In genomic region chr16:17759813-17760321, GRCm38 (mm10) we compare ENCODE assay signal across 8 mouse cellular contexts. TPM values are rescaled to one million over a fixed set of nuclear protein-coding genes. Genes with fewer than 3 reads are reported as not detected.
DNase-seq lines count a peak whose midpoint lies in the region; ATAC-seq and TF ChIP-seq lines count a peak whose summit lies in the region.

No protein-coding gene starts in this region.

- WGBS in heart, adult 2 months, result 1% methylated on average over 54 of the region's 54 CpGs
- under 1% methylated on average over 53 of the region's 54 CpGs for WGBS in limb, embryonic 13.5 days
- 1% methylated on average over 54 of the region's 54 CpGs for WGBS in midbrain, embryonic 14.5 days
- WGBS in stomach, postnatal 0 days, result 3% methylated on average over 42 of the region's 54 CpGs

- peak overlapping the region; percentile 66 for H3K4me3 ChIP-seq in heart, adult 2 months
- peak overlapping the region; percentile 77 for H3K4me3 ChIP-seq in limb, embryonic 13.5 days
- peak overlapping the region; percentile 71 for H3K4me3 ChIP-seq in midbrain, embryonic 14.5 days (replicated peaks; ENCODE audit: low read depth, low read length)
- peak overlapping the region; percentile 50 for H3K4me3 ChIP-seq in stomach, postnatal 0 days (ENCODE audit: low read depth, low read length)

- no peaks in the 10 kb centered on the region for H3K9me3 ChIP-seq in limb, embryonic 13.5 days
- no peaks in the 10 kb centered on the region for H3K9me3 ChIP-seq in midbrain, embryonic 14.5 days (ENCODE audit: control insufficient read depth, low read length)
- no peaks in the 10 kb centered on the region for H3K9me3 ChIP-seq in stomach, postnatal 0 days (ENCODE audit: control insufficient read depth, low read length)

- no peak for TF ChIP-seq EP300 in heart, adult 2 months (IDR thresholded peaks at IDR 0.05; ENCODE audit: insufficient read depth, low read depth, low read length)
- TF ChIP-seq EP300 in stomach, postnatal 0 days (optimal IDR thresholded peaks at IDR 0.05), result no peak

- H3K79me2 ChIP-seq in heart, adult 2 months (replicated peaks; ENCODE audit: control insufficient read depth, insufficient read depth, low read length), result no peaks in the 10 kb centered on the region

- H3K4me2 ChIP-seq in limb, embryonic 13.5 days (replicated peaks), result peak overlapping the region; percentile 89
- H3K4me2 ChIP-seq in midbrain, embryonic 14.5 days (ENCODE audit: low read length), result peak overlapping the region; percentile 87
- peak overlapping the region; percentile 88 for H3K4me2 ChIP-seq in stomach, postnatal 0 days (replicated peaks; ENCODE audit: low read depth)

- no peak; the same call in 1 of the 2 replicates for ATAC-seq in limb, embryonic 13.5 days (ENCODE audit: low FRiP score, low read depth)
- ATAC-seq in midbrain, embryonic 14.5 days (ENCODE audit: low FRiP score, low TSS enrichment), result peak; percentile 47
- peak; percentile 18 for ATAC-seq in stomach, postnatal 0 days (ENCODE audit: low FRiP score, low TSS enrichment)

- H3K27me3 ChIP-seq in heart, adult 2 months (ENCODE audit: control insufficient read depth, insufficient read depth, low read length), result no peaks in the 10 kb centered on the region
- H3K27me3 ChIP-seq in limb, embryonic 13.5 days, result no peaks in the 10 kb centered on the region
- no peaks in the 10 kb centered on the region for H3K27me3 ChIP-seq in midbrain, embryonic 14.5 days (ENCODE audit: control insufficient read depth, insufficient read depth, low read length)
- no peaks in the 10 kb centered on the region for H3K27me3 ChIP-seq in stomach, postnatal 0 days (ENCODE audit: control insufficient read depth, insufficient read depth, low read length)

- intact Hi-C loops in heart, adult 2 months (cut with DNase I), result loop anchor here (5.0 kb wide), 2 partner anchors 37 to 52 kb away; partner anchors contain the start of gene Scarf2

- H3K27ac ChIP-seq in heart, adult 2 months, result peak overlapping the region; percentile 57
- H3K27ac ChIP-seq in limb, embryonic 13.5 days, result peak overlapping the region; percentile 73; the same call in 1 of the 2 replicates
- H3K27ac ChIP-seq in midbrain, embryonic 14.5 days (replicated peaks; ENCODE audit: low read depth, low read length), result peak overlapping the region; percentile 84
- peak overlapping the region; percentile 88 for H3K27ac ChIP-seq in stomach, postnatal 0 days (replicated peaks)

- peaks cover 4% of the 10 kb centered on the region for H3K4me1 ChIP-seq in heart, adult 2 months (ENCODE audit: control insufficient read depth, insufficient read depth, low read length)
- H3K4me1 ChIP-seq in limb, embryonic 13.5 days, result peaks cover 38% of the 10 kb centered on the region
- peaks cover 19% of the 10 kb centered on the region for H3K4me1 ChIP-seq in midbrain, embryonic 14.5 days (ENCODE audit: control insufficient read depth, insufficient read depth, low read length)
- peaks cover 5% of the 10 kb centered on the region; the same call in 1 of the 2 replicates for H3K4me1 ChIP-seq in stomach, postnatal 0 days (replicated peaks; ENCODE audit: control insufficient read depth, insufficient read depth)

- no peak for TF ChIP-seq POLR2A in heart, adult 2 months (IDR thresholded peaks at IDR 0.05; ENCODE audit: insufficient read depth, low read depth, low read length)

- no peak for TF ChIP-seq CTCF in heart, adult 2 months (IDR thresholded peaks at IDR 0.05)
- no peak for TF ChIP-seq CTCF in stomach, postnatal 0 days (IDR thresholded peaks at IDR 0.05; ENCODE audit: low read depth)

- H3K36me3 ChIP-seq in heart, adult 2 months (ENCODE audit: control insufficient read depth, insufficient read depth, low read length), result no peaks in the 10 kb centered on the region
- H3K36me3 ChIP-seq in limb, embryonic 13.5 days, result peaks cover 19% of the 10 kb centered on the region
- 0 out of 2 replicates have a peak, but pooled peaks cover 7% of the 10 kb centered on the region for H3K36me3 ChIP-seq in midbrain, embryonic 14.5 days (ENCODE audit: control insufficient read depth, insufficient read depth, low read length)
- H3K36me3 ChIP-seq in stomach, postnatal 0 days (ENCODE audit: control insufficient read depth, insufficient read depth, low read length), result no peaks in the 10 kb centered on the region

- DNase-seq in 416B (ENCODE audit: low read depth), result peak; percentile 45
- DNase-seq in adrenal gland, adult 18-20 months (ENCODE audit: low spot score in 2 of 2), result peak; percentile 58 to 59
- peak; percentile 72 for DNase-seq in embryo, embryonic 9.5 days (ENCODE audit: extremely low spot score)
- DNase-seq in heart, adult 2 months, result peak; percentile 71 to 76
- DNase-seq in kidney, adult 11 months, result peak; percentile 34
- DNase-seq in midbrain, embryonic 14.5 days, result peak; percentile 70
- DNase-seq in stomach, postnatal 0 days (ENCODE audit: low spot score), result peak; percentile 55

- peak overlapping the region; percentile 83 for H3K9ac ChIP-seq in heart, adult 2 months (ENCODE audit: low read depth, low read length)
- H3K9ac ChIP-seq in limb, embryonic 13.5 days, result peak overlapping the region; percentile 96
- peak overlapping the region; percentile 86 for H3K9ac ChIP-seq in midbrain, embryonic 14.5 days (replicated peaks; ENCODE audit: low read length)
- H3K9ac ChIP-seq in stomach, postnatal 0 days (ENCODE audit: low read length), result peak overlapping the region; percentile 85

RNA-seq across cellular contexts. Expression of gene Klhl22, which starts 0.4 kb away (rescaled TPM):
- 10 to 100 TPM; 29.8 to 38.3 TPM for total RNA-seq in adrenal gland, adult 18-20 months (2021)
- total RNA-seq in heart, adult 2 months (2021), result 10 to 100 TPM; 17.3 to 18.6 TPM
- polyA plus RNA-seq in heart, adult 2 months (2012; rRNA removed), result 23.6 and 30.2 TPM in 2 replicates
- polyA plus RNA-seq in limb, embryonic 13.5 days (2015; fragmentation: Nextera tagmentation; extraction: Ambion mirVana), result 92.9 and 106 TPM in 2 replicates
- polyA plus RNA-seq in midbrain, embryonic 14.5 days (2014; fragmentation: Nextera tagmentation; extraction: Ambion mirVana), result 75.5 and 75.6 TPM in 2 replicates
- 32.0 and 34.0 TPM in 2 replicates for polyA plus RNA-seq in stomach, postnatal 0 days (2015; fragmentation: Nextera tagmentation; extraction: Ambion mirVana)

RNA-seq across cellular contexts. Expression of gene Med15, which starts 27.2 kb away (rescaled TPM):
- 10 to 100 TPM; 57.1 to 58.2 TPM for total RNA-seq in adrenal gland, adult 18-20 months (2021)
- 10 to 100 TPM; 21.5 to 24.9 TPM for total RNA-seq in heart, adult 2 months (2021)
- 37.3 and 44.3 TPM in 2 replicates for polyA plus RNA-seq in heart, adult 2 months (2012; rRNA removed)
- polyA plus RNA-seq in limb, embryonic 13.5 days (2015; fragmentation: Nextera tagmentation; extraction: Ambion mirVana), result 48.1 and 49.8 TPM in 2 replicates
- 37.2 and 39.8 TPM in 2 replicates for polyA plus RNA-seq in midbrain, embryonic 14.5 days (2014; fragmentation: Nextera tagmentation; extraction: Ambion mirVana)
- polyA plus RNA-seq in stomach, postnatal 0 days (2015; fragmentation: Nextera tagmentation; extraction: Ambion mirVana), result 19.4 and 22.7 TPM in 2 replicates

RNA-seq across cellular contexts. Expression of gene Scarf2, which starts 37.2 kb away (rescaled TPM):
- 10 to 100 TPM in 1 of 2 experiments, 1 to 10 TPM in 1; 9.5 to 11.7 TPM for total RNA-seq in adrenal gland, adult 18-20 months (2021)
- total RNA-seq in heart, adult 2 months (2021), result 1 to 10 TPM; 4.1 to 5.2 TPM
- polyA plus RNA-seq in heart, adult 2 months (2012; rRNA removed), result 10.8 and 13.4 TPM in 2 replicates
- 28.8 and 29.4 TPM in 2 replicates for polyA plus RNA-seq in limb, embryonic 13.5 days (2015; fragmentation: Nextera tagmentation; extraction: Ambion mirVana)
- polyA plus RNA-seq in midbrain, embryonic 14.5 days (2014; fragmentation: Nextera tagmentation; extraction: Ambion mirVana), result 0.55 and 1.0 TPM in 2 replicates
- polyA plus RNA-seq in stomach, postnatal 0 days (2015; fragmentation: Nextera tagmentation; extraction: Ambion mirVana), result 7.8 and 10.7 TPM in 2 replicates
